Mouse (Mus musculus): ENCODE data around the gene Fgfr1op2. TPM values are rescaled to one million over a fixed set of nuclear protein-coding genes. Genes with fewer than 3 reads are reported as not detected.
A peak's percentile ranks its signal among the peaks of the same experiment; 100 is the strongest.

Gene Fgfr1op2
- total RNA-seq, 2 experiments from 2014 or later, result 65.2 to 67.2 TPM

DNA sequence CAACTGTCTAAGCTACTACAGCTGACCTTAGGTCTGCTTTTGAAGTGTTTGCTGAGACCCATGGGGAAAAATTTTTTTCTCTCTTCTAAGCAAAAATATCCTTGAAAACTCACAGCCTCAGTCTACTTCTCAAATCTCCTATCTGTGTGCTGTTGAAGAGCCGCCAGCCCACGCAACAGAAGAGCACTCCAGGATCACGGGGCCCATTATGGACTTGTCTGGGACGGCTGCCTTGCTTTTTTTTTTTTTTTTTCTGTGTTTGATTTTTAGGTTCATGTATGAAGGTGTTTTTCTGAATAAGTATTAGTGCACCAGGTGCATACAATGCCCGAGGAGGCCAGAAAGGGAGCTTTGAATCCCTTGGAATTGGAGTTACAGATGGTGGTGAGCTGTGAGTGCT lies 59.5 kb downstream of the Fgfr1op2 start:
- intact Hi-C loops (cut with DNase I), result no loop called here
- no peak for DNase-seq (ENCODE audit: low spot score)

DNA sequence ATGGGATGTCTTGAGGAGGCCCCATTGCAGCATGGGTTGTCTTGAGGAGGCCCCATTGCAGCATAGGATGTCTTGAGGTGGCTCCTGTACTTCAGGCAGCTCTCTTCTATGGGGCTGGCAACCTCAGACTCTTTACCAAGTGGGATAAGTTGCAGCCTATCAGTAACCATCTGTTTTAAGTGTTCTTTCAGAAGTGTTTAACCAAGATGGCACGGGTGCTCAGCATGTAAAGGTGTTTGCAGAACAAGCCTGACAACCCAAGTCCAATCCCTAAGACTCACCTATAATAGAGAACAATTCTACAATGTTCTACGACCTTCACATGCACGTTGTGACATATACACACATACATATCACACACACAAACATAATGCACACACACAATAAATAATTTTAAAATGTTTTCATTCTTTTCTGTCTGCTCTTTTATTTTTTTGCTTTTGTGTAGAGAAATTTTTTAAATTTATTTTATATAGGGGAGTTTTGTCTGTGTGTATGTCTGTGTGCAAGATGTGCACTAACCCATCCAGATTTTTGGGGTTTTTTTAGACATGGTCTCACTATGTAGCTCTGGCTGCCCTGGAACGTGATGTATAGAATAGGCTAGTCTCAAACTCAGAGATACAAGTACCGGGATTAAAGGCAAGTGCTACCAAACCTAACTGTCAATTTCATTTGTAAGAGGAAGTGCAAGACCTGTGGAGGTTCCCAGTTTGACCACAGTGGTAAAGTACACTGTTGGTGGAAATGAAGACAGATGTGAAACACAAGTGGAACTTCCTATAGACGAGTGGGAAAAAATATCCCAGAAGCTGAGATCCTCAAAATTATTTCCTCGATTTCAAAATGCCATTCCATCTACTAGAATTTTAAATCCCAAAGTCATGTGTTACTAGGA lies 63.3 kb downstream of the Fgfr1op2 start:
- DNase-seq (ENCODE audit: low spot score), result no peak
- intact Hi-C loops (cut with DNase I), result no loop called here

DNA sequence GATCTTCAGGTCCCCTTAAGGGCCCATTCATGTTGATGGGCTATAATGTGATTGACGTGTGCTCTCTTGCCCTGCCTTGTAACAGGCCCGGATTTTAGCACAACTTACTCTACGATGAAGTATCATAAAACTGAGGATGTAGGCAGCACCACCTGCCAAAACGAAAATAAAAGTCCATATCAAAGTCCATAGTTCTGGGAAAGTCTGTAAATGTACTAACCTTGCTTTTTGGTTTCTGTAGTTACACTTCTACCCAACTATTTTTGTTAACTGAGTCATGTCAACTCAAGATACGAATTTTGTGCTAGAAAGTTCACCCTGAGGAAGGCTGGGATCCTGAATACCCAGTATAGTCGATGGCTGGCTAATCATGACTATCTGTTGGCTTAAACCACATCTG lies 64.0 kb downstream of the Fgfr1op2 start:
- intact Hi-C loops (cut with DNase I), result no loop called here
- DNase-seq (ENCODE audit: low spot score), result no peak

DNA sequence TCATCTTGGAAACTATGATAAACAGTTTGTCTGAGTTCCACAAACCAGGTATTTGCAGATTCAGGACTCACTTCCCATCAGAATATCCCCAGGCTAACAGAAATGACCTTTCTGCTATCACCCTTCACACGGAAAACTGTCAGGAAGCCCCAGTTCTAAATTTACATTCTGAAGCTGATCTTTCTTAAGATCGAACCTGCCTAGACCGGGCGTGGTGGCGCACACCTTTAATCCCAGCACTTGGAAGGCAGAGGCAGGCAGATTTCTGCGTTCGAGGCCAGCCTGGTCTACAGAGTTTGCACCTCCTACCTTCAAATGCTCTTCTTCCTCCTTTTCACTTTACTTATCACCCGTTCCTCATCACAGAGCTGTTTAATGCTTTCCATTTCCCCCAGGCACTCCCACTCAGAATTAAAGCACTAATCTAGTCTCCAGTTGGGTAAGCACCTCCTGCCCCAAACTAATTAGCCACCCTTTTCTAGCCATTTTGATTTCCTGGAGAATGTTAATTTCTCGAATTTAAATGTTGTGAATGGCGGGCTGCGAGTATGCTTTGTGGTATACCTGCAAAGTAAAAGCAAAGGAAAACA lies 64.7 kb downstream of the Fgfr1op2 start:
- no peak for DNase-seq (ENCODE audit: low spot score)

DNA sequence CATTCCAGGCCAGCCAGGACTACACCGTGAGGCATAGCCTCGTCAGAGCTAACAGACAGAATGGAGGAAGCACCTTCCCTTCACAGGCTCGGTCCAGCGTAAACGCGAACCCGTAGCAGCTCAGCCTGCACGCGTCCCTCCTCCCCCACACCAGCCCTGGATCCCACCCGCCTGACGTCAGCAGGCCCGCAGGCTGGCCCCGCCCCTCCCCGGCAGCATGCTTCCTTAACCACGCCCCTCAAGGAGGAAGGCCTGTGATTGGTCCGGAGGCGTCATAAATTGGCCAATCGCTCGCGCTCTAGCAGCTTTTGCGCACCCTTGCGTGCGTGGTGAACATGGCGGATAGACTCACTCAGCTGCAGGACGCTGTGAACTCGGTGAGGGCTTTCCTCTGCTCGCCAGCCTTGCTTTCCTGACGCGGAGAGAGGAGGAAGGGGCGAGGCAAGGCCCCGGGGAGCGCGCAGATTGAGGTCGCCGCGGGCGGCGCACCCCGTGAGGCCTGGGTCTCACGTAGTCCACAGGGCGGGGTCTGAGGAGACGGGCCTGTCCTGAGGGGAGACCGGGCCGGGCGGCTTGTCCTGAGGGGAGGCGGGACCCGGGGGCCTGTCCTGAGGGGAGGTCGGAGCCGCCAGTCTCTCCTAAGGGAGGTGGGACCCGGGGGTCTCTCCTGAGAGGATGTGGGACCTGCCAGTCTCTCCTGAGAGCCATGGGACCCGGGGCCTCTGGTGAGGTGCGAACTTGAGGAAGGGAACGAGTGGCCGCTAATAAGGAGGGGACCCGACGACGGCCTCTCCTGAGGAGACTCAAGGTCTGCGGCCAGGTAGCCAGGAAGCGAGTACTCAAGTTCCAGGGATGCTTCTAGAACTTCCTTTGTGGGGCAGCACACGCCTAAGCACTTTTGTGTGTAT lies 65.5 kb downstream of the Fgfr1op2 start, which contains the start of the genes Med21 and Tm7sf3:
Gene Med21, plus strand, starts transcription at position 272 of the 908 bp plus-strand sequence.
Gene Tm7sf3, minus strand, starts transcription at position 549 of the 908 bp plus-strand sequence.
- intact Hi-C loops (cut with DNase I), result no loop called here
- DNase-seq (ENCODE audit: low spot score), result peak; percentile 97

More for the DNA sequence above, 64.7 kb downstream of the Fgfr1op2 start:
- intact Hi-C loops (cut with DNase I), result no loop called here

DNA sequence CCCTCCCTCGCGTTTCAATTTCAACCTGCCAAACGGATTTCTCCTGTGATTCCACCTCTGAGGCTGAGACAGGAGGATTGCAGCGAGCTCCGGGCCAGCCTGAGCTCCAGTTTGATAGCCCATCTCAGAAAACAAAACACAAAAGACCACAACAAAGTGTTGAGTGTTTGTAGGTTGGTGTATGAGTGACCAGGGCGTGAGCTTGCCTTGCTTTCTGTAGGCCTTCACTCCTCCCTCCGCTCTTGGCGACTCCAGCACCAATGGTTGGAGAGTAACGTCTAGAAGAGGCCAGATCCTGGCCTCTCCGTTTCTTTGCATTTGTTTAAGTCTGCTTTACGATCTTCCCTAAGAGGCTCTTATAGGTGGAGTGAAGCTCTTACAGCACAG lies 66.2 kb downstream of the Fgfr1op2 start:
- intact Hi-C loops (cut with DNase I), result no loop called here
- no peak for DNase-seq (ENCODE audit: low spot score)

Other genes starting within 250 kb of the Fgfr1op2 start
- 10 to 100 TPM; 23.6 to 24.9 TPM for gene Itpr2, start 75.0 kb upstream of the Fgfr1op2 start, total RNA-seq (2021)
- gene Ints13, start 632 bp downstream of the Fgfr1op2 start, total RNA-seq (2021), result 10 to 100 TPM; 20.7 to 21.3 TPM
- gene Med21, start 65.3 kb downstream of the Fgfr1op2 start, total RNA-seq (2021), result 10 to 100 TPM; 46.8 to 52.4 TPM
- gene Tm7sf3, start 65.6 kb downstream of the Fgfr1op2 start, total RNA-seq (2021), result 10 to 100 TPM; 14.8 to 16.2 TPM
- 10 to 100 TPM; 12.6 to 14.6 TPM for gene Stk38l, start 147.8 kb downstream of the Fgfr1op2 start, total RNA-seq (2021)
- 1 to 10 TPM in 1 of 2 experiments, under 1 TPM in 1; 0.78 to 1.6 TPM for gene Arntl2, start 218.9 kb downstream of the Fgfr1op2 start, total RNA-seq (2021)